Mouse (Mus musculus) adrenal gland, adult 18-20 months (tissue): Measurements from ENCODE around the gene Npas1. TPM values are rescaled to one million over a fixed set of nuclear protein-coding genes. Genes with fewer than 3 reads are reported as not detected.

Experiments used
- DNase-seq, 2 experiments: peaks; one replicate each; pipeline ENCODE4 v3.0.0; 2021 to 2022; ENCODE audit warnings: low spot score in 2 of 2
- total RNA-seq, 2 experiments: library from RNA; stranded (reverse); gene quantifications; 1 replicate in 1 of 2; 2 replicates in 1 of 2; pipeline ENCODE4 v1.2.3; 2021

The Npas1 gene
- total RNA-seq, 2 experiments from 2014 or later = not detected

DNA sequence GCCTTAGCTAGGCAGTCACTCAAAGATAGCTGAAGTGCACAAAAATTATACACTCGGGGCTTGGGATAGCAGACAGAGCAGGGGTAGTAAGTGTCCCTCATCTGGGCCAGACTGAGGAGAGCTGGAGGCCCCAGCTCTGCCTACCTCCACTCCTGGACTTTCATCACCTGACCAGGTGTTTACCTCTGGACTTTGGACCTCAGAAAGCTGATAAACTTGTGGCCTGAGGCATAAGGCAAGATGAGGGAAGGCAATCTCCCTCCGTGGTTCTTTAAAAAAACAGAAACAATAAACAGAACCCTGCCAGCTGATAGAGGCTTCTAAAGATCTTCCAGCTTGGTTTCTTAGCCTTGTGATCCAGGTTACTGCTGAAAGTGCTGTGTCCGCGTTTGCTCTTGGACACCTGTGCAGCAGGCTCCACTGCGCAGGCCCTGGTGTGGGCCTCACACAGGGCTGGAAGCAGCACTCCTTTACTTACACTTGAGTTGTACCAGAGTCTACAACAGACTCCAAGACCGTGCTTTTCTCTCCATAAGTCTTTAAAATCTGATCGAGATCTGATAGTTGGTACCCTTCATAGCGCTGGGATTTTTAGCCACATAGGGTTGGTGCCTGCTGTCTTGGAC is 56.9 kb downstream of the Npas1 start:
- DNase-seq = no peak

DNA sequence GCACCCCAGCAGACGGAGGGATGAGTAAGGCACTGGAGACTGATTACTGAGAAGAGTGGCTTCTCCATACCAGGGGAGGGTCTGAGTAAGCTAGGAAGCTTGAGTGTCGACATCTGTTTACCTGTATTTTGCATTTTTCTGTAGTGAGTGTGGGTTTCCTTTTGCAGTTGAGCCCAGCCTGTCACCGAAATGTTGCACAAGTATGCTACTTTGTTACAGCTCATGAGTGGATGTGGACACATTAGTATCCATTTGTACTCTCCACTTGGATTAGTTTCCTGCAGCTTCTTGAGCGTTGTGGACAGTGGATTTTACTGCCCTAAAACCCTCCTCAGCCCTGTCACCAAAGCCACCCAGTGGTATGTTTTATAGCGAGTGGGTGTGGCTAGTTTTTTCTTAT is 58.8 kb downstream of the Npas1 start:
- DNase-seq = no peak

DNA sequence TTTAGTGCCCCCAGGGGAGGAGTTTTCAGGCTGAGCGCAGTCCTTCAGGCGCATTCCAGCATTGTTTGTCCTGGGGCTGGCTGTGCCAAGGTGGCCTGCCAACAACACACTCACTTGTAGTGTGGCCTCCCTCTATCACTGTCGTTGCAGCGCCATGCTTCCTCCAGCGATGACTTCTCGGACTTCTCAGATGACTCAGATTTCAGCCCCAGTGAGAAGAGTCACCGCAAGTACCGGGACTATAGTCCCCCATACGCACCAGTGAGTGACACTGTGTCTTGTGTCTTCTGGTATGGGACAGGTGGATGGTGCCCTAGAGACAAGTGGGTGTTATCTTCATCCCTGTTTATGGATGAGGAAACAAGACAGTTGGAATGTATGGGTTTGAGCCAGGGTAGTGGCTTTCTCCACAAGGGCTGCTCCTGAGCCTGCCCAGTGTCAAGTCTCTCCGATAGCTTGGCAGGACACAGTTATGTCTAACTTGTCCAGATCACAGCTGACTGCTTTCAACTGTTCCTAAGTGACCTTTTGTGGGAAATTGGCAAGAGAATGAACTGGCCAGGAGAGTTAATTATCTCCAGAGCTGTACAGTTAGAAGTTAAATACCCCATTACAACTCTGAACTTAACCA is 60.3 kb downstream of the Npas1 start:
- DNase-seq = no peak

DNA sequence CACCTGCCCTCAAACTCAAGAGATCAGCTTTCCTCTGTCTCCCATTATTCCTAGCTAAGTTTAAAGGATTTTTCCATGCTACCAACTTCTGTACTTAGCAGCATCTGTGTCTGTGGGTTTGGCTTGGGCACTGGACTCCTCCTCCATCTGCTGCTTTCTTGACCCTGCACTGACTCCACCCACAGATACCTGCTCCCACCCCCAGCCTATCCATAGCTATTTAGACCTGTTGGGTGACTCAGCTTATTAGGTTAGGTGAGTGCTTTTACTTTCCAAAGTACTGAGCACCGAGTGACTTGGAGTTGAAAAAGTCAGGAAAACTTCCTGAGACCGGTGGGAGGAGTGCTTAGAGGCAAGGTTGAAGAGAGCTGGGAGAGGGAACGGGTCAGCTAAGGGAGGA is 62.1 kb downstream of the Npas1 start:
- DNase-seq = no peak

DNA sequence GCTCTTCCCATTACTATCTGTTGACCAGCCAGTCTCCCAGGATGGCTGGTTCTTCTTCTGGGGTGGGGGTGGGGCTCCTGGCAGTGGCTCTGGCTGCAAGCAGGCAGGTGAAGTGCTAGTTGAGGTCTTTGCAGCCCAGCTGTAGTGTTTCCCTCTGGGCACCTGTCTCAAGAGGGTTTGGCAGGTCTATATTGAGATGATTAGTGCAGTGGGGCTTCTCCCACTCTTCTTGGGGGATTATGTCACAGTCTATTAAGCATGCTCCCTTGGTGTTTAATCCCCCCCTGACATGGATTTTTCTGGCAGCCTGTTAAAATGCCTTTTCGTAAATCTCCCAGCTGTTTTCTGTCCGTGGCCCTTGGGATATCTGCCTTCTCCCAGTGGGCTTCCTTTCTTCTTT is 64.6 kb downstream of the Npas1 start:
- no peak for DNase-seq

DNA sequence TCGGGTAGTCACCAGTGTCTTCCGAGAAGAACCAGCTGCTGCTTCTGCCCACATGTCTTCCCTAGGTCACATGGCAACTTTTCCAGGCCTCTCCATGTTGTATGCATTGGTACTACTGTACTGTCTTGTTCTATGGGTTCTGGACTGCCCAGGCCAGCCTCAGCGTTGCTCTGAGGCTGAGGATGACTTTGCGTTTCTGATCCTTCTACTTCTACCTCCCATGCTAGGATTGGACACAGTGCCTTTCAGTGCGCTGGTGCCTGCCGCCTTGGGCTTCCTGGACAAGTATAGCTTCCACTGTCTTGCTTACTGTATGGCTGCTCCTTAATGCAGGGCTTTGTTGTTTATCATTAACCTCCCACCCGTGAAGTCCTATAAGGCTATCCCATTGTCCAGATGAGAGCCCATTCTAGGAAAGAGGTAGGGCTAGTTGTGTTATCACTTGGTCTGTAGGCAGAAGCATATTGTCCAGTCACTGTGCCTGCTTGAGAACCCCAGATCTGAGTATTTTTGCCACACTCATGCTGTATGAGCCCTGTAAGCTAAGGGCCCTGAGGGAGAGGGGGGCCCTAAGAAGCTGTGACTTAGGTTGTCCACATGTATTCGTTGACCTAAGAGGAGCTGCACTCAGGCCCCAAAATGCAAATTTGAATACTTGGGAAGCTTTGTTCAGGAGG is 65.2 kb downstream of the Npas1 start:
- DNase-seq = no peak

DNA sequence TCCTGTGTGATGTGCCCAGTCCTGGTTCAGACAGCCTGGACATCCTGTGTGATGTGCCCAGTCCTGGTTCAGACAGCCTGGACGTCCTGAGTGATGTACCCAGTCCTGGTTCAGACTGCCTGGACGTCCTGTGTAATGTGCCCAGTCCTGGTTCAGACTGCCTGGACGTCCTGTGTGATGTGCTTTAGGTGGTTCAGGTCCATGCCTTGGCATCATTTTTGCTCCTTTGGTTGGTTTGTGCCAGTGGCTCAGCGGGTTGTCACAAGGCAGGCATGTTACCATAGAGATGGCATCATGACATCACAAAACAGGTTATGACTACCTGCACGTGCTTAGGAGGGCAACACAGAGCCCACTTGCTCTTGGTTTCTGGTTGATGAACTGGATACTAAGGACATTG is 66.4 kb downstream of the Npas1 start:
- no peak for DNase-seq

DNA sequence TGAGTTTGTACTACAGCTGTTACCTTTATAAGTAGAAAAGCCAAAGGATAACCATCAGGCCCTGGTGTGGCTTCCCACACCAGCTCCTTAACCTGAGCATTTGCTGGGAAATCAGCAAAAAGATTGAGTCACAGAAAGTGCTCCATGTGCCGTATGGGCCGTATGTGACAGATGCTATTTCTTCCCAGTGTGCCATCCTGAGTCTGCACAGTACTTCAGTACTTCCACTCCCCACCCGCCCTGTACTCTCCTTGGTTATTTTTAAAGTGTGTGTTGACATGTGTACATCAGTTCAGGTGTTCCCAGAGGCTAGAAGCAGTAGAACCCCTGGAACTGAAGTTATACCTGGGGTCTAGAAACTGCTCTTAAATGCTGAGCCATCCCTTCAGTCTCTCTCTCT is 70.5 kb downstream of the Npas1 start:
- no peak for DNase-seq

Other genes starting within 250 kb of the Npas1 start
- gene C5ar2, start 233.6 kb downstream of the Npas1 start, total RNA-seq = under 1 TPM; 0.46 to 0.83 TPM
- gene C5ar1, start 218.2 kb downstream of the Npas1 start, total RNA-seq = 10 to 100 TPM in 1 of 2 experiments, 1 to 10 TPM in 1; 7.0 to 13.1 TPM
- gene Inafm1, start 204.1 kb downstream of the Npas1 start, total RNA-seq = 10 to 100 TPM; 21.1 to 21.8 TPM
- gene Ccdc9, start 190.9 kb downstream of the Npas1 start, total RNA-seq = 10 to 100 TPM; 52.2 to 59.2 TPM
- gene Bbc3, start 169.3 kb downstream of the Npas1 start, total RNA-seq = 1 to 10 TPM; 5.2 to 6.0 TPM
- gene Sae1, start 89.9 kb downstream of the Npas1 start, total RNA-seq = 10 to 100 TPM; 57.0 to 61.8 TPM
- gene Zc3h4, start 76.8 kb downstream of the Npas1 start, total RNA-seq = 10 to 100 TPM; 32.8 to 39.4 TPM
- 10 to 100 TPM; 60.1 to 61.7 TPM for gene Tmem160, start 24.9 kb downstream of the Npas1 start, total RNA-seq
- gene Arhgap35, start 137.3 kb upstream of the Npas1 start, total RNA-seq = 10 to 100 TPM; 54.3 to 63.1 TPM
- gene Ceacam15, start 198.0 kb upstream of the Npas1 start, total RNA-seq = not detected
- gene Ceacam9, start 244.2 kb upstream of the Npas1 start, total RNA-seq = not detected